Mouse (Mus musculus): ENCODE measurements around the gene Dolk.

DNA sequence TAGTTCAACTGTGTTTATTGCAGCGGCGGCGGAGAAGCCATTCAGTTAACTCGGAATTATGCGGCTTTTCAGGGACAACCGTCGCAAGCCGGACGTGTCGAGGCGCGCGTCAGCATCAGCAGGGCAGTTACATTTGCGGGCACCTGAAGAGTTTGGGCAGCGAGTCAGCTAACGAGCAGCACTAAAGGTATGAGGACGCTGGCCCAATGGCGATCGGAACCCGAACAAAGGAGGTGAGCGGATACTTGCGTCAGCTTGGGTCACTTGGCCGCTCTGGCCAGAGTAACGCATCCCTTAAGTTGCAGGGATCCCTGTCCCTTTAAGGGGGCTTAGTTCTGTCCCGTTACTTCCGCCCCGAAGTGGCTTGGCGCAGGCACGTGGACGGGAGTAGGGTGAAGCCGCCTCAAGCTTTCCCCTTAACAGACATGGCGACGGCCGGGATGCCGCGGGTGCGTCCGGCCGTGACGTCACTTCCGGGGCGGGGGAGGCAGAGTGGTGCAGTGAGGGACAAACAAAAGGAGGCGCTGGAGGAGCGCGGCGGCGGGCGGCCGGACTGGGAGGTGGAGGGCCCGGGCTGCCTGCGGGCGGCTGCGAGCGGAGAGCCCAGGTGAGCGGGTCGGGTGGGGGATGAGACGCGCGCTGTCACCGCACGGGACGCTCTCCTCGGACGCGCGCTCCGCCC lies 48.8 kb downstream of the Dolk start, which contains the start of gene Lrrc8a:
- TF ChIP-seq POLR2A (IDR thresholded peaks at IDR 0.05; ENCODE audit: low read depth, low read length) (peak; percentile 65; the same call in 1 of the 2 replicates), CTCF (IDR thresholded peaks at IDR 0.05; ENCODE audit: extremely low read depth, insufficient read length, insufficient replicate concordance, low read depth, low read length) (no peak)

Measured in small intestine, adult 2 months (tissue).